Mouse (Mus musculus): Measurements from ENCODE around the gene Gli3.

- no peak for TF ChIP-seq CTCF (IDR thresholded peaks at IDR 0.05; ENCODE audit: control insufficient read depth, insufficient read depth, insufficient replicate concordance, low read depth, low read length)
- TF ChIP-seq POLR2A (IDR thresholded peaks at IDR 0.05; ENCODE audit: control insufficient read depth, low read depth, low read length), result no peak
Measured at GRCm38 (mm10) chr13:15514082-15514481, 51.0 kb downstream of the Gli3 start.
